ENCODE assay signal across 8 mouse cellular contexts in genomic region chr7:89126063-89126882, GRCm38 (mm10).
DNase-seq lines count a peak whose midpoint lies in the region; ATAC-seq and TF ChIP-seq lines count a peak whose summit lies in the region.

No protein-coding gene starts in this region.

- no peak overlapping the region for H3K4me3 ChIP-seq in heart, embryonic 10.5 days
- H3K4me3 ChIP-seq in left cerebral cortex, adult 2 months, result no peak overlapping the region
- H3K4me3 ChIP-seq in midbrain, embryonic 11.5 days (ENCODE audit: low read depth, low read length), result no peak overlapping the region

- H3K4me1 ChIP-seq in heart, embryonic 10.5 days, result no peaks in the 10 kb centered on the region
- H3K4me1 ChIP-seq in midbrain, embryonic 11.5 days (ENCODE audit: control insufficient read depth, insufficient read depth, low read length), result no peaks in the 10 kb centered on the region

- H3K4me2 ChIP-seq in midbrain, embryonic 11.5 days, result no peak overlapping the region

- WGBS in heart, embryonic 10.5 days, result 52% methylated on average over 7 of the region's 7 CpGs
- 62% methylated on average over 7 of the region's 7 CpGs for WGBS in midbrain, embryonic 11.5 days

- TF ChIP-seq CTCF in left cerebral cortex, adult 2 months (IDR thresholded peaks at IDR 0.05), result peak; percentile 79

- peak; percentile 94 for DNase-seq in heart, adult 11 months
- no peak for DNase-seq in heart, embryonic 10.5 days (ENCODE audit: low spot score)
- DNase-seq in cerebellum, postnatal 25 days, result peak; percentile 56 to 63
- peak; percentile 56 for DNase-seq in gastrocnemius, adult 18-20 months (ENCODE audit: low spot score)
- DNase-seq in induced T-regulatory cell, adult 2 months (ENCODE audit: low read depth), result peak; percentile 61
- DNase-seq in left cerebral cortex, adult 2 months (ENCODE audit: extremely low spot score in 1 of 2, low spot score in 2 of 2), result peak; percentile 51 to 66
- peak; percentile 93 for DNase-seq in midbrain, embryonic 11.5 days (ENCODE audit: low spot score, missing footprints)
- DNase-seq in skeletal muscle tissue, adult 2 months (ENCODE audit: low read depth, low spot score), result peak; percentile 47

- peak; percentile 90 for ATAC-seq in midbrain, embryonic 11.5 days (ENCODE audit: low FRiP score)

- H3K27ac ChIP-seq in heart, embryonic 10.5 days, result no peak overlapping the region
- no peak overlapping the region for H3K27ac ChIP-seq in left cerebral cortex, adult 2 months
- H3K27ac ChIP-seq in midbrain, embryonic 11.5 days (ENCODE audit: low read depth, low read length), result no peak overlapping the region

- no peak overlapping the region for H3K9ac ChIP-seq in midbrain, embryonic 11.5 days (ENCODE audit: low read length)

- intact Hi-C loops in left cerebral cortex, adult 2 months (cut with DNase I), result loop anchor here (2.0 to 10.0 kb wide), 2 partner anchors 39 to 1551 kb away; no protein-coding TSS in a partner anchor

- no peaks in the 10 kb centered on the region for H3K9me3 ChIP-seq in heart, embryonic 10.5 days
- no peaks in the 10 kb centered on the region for H3K9me3 ChIP-seq in midbrain, embryonic 11.5 days (ENCODE audit: control insufficient read depth, low read length)

- no peaks in the 10 kb centered on the region for H3K27me3 ChIP-seq in heart, embryonic 10.5 days (ENCODE audit: insufficient read depth, poor library complexity, severe bottlenecking)
- H3K27me3 ChIP-seq in midbrain, embryonic 11.5 days (ENCODE audit: control insufficient read depth, insufficient read depth, low read length), result no peaks in the 10 kb centered on the region

- no peaks in the 10 kb centered on the region for H3K36me3 ChIP-seq in heart, embryonic 10.5 days
- H3K36me3 ChIP-seq in midbrain, embryonic 11.5 days (ENCODE audit: control insufficient read depth, insufficient read depth, low read length), result no peaks in the 10 kb centered on the region
